Comparison of ENCODE assay signal across 21 mouse cellular contexts in the genomic region with DNA sequence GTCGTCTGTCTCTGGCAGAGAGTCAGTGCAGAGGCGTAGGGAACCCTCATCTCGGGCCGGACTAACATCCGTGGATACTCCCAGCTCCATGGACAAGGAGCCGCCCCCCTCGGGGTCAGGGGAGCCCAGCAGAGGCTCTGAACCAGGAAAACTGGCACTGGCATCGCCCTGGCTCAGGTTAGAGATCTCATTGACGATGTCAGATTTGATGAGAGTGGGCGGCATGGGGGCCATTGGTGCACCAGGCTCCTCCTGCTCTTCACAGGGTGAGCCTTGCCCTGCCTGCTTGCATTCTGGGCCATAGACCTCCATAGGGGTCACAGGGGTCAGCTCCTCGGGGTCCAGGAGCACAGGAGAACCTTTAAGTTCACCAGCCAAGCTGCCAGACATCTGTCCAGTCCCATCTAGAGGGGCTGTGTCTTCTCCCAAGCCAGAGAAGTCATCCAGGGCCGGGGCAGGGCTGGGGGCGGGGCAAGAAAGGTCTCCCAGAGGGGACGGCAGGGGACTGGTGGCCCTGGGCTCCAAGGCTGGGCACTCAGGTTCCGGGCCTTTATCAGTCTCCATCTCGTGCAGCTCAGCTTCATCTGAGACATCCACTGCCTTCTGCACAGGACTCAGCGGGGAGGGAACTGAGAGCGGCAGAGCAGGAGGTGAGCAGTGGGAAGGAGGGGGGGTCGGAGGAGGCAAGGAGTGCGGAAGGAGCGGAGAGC. TPM values are rescaled to one million over a fixed set of nuclear protein-coding genes. Genes with fewer than 3 reads are reported as not detected.
A peak's percentile ranks its signal among the peaks of the same experiment; 100 is the strongest.
DNase-seq lines count a peak whose midpoint lies in the region; ATAC-seq and TF ChIP-seq lines count a peak whose summit lies in the region.
"Had no signal": no experiment of that assay in that cellular context is flagged by ENCODE, and none has a peak within 500 bp of the region (broad histone marks: within the 10 kb centered on the region; RNA-seq: fewer than 3 reads in every experiment).

No protein-coding gene starts in this region.

- H3K27me3 ChIP-seq in intestine, postnatal 0 days (replicated peaks; ENCODE audit: control insufficient read depth, insufficient read depth, low read length): no peaks in the 10 kb centered on the region
- no peaks in the 10 kb centered on the region for H3K27me3 ChIP-seq in intestine, embryonic 15.5 days (replicated peaks)
- H3K27me3 ChIP-seq in hindbrain, embryonic 11.5 days (ENCODE audit: control insufficient read depth, insufficient read depth, low read length): no peaks in the 10 kb centered on the region
- H3K27me3 ChIP-seq: embryonic facial prominence, embryonic 13.5 days; forebrain, embryonic 12.5 days; heart, embryonic 13.5 days; hindbrain, embryonic 13.5 days; Patski had no signal

- peak overlapping the region; percentile 21; the same call in 1 of the 2 replicates for H3K27ac ChIP-seq in intestine, postnatal 0 days (ENCODE audit: low read depth, low read length)
- H3K27ac ChIP-seq in intestine, embryonic 15.5 days: no peak overlapping the region
- H3K27ac ChIP-seq in hindbrain, embryonic 11.5 days (ENCODE audit: low read depth, low read length): no peak overlapping the region
- H3K27ac ChIP-seq: embryonic facial prominence, embryonic 13.5 days; forebrain, embryonic 12.5 days; heart, embryonic 13.5 days; hindbrain, embryonic 13.5 days; hindbrain, postnatal 0 days had no signal

- intact Hi-C loops in gastrocnemius, postnatal 14 days (cut with DNase I; ENCODE audit: low total_unique reads): no loop called here

- DNase-seq in gastrocnemius, postnatal 14 days: peak; percentile 5
- DNase-seq in gastrocnemius, postnatal 10 days: no peak
- peak; percentile 21 for DNase-seq in thymus, postnatal 4 days
- DNase-seq in thymus, postnatal 25 days: no peak
- DNase-seq in brain, adult 2 months (ENCODE audit: low read depth, low spot score): peak; percentile 17
- no peak for DNase-seq in hindbrain, embryonic 11.5 days (ENCODE audit: low spot score)
- DNase-seq: adrenal gland, adult 2 months; adrenal gland, postnatal 25 days; gastrocnemius, postnatal 36 days; heart, postnatal 36 days had no signal

- H3K9ac ChIP-seq in intestine, postnatal 0 days (ENCODE audit: low read depth, low read length): no peak overlapping the region
- H3K9ac ChIP-seq in intestine, embryonic 15.5 days: no peak overlapping the region
- H3K9ac ChIP-seq in hindbrain, embryonic 11.5 days (ENCODE audit: low read depth, low read length): no peak overlapping the region
- H3K9ac ChIP-seq: embryonic facial prominence, embryonic 13.5 days; forebrain, embryonic 12.5 days; heart, embryonic 13.5 days; hindbrain, embryonic 13.5 days had no signal

- 83% methylated on average over 21 of the region's 21 CpGs for WGBS in intestine, postnatal 0 days
- WGBS in intestine, embryonic 15.5 days: 84% methylated on average over 21 of the region's 21 CpGs
- 84% methylated on average over 21 of the region's 21 CpGs for WGBS in hindbrain, embryonic 11.5 days

- H3K9me3 ChIP-seq in intestine, postnatal 0 days (ENCODE audit: control insufficient read depth): no peaks in the 10 kb centered on the region
- no peaks in the 10 kb centered on the region for H3K9me3 ChIP-seq in intestine, embryonic 15.5 days
- no peaks in the 10 kb centered on the region for H3K9me3 ChIP-seq in hindbrain, embryonic 11.5 days (ENCODE audit: control insufficient read depth, low read length)
- H3K9me3 ChIP-seq: embryonic facial prominence, embryonic 13.5 days; forebrain, embryonic 12.5 days; heart, embryonic 13.5 days; hindbrain, embryonic 13.5 days had no signal

- H3K4me2 ChIP-seq in intestine, postnatal 0 days (replicated peaks; ENCODE audit: low read depth): no peak overlapping the region
- H3K4me2 ChIP-seq in intestine, embryonic 15.5 days (replicated peaks): no peak overlapping the region
- no peak overlapping the region for H3K4me2 ChIP-seq in hindbrain, embryonic 11.5 days (replicated peaks; ENCODE audit: low read depth, low read length)
- H3K4me2 ChIP-seq: embryonic facial prominence, embryonic 13.5 days; forebrain, embryonic 12.5 days; heart, embryonic 13.5 days; hindbrain, embryonic 13.5 days had no signal

- ATAC-seq in intestine, postnatal 0 days: no peak
- no peak for ATAC-seq in intestine, embryonic 15.5 days
- no peak for ATAC-seq in hindbrain, embryonic 11.5 days (ENCODE audit: low FRiP score)
- ATAC-seq: activated CD4-positive, CD25-positive, alpha-beta regulatory T cell, adult 4 months; forebrain, embryonic 16.5 days; hindbrain, postnatal 0 days; Patski had no signal

- peaks cover 99% of the 10 kb centered on the region for H3K36me3 ChIP-seq in intestine, postnatal 0 days (ENCODE audit: control insufficient read depth, insufficient read depth)
- peaks cover 93% of the 10 kb centered on the region for H3K36me3 ChIP-seq in intestine, embryonic 15.5 days
- peaks cover 67% of the 10 kb centered on the region for H3K36me3 ChIP-seq in hindbrain, embryonic 11.5 days (ENCODE audit: control insufficient read depth, insufficient read depth, low read length)

- TF ChIP-seq CTCF in intestine, postnatal 0 days (IDR thresholded peaks at IDR 0.05; ENCODE audit: low read depth): no peak

- no peaks in the 10 kb centered on the region for H3K4me1 ChIP-seq in intestine, postnatal 0 days (replicated peaks; ENCODE audit: control insufficient read depth, insufficient read depth, low read length)
- H3K4me1 ChIP-seq in intestine, embryonic 15.5 days (replicated peaks): no peaks in the 10 kb centered on the region
- no peaks in the 10 kb centered on the region for H3K4me1 ChIP-seq in hindbrain, embryonic 11.5 days (replicated peaks; ENCODE audit: control insufficient read depth, insufficient read depth, low read length)
- H3K4me1 ChIP-seq: forebrain, embryonic 12.5 days had no signal

- no peak overlapping the region for H3K4me3 ChIP-seq in intestine, postnatal 0 days (ENCODE audit: low read depth, low read length)
- H3K4me3 ChIP-seq in intestine, embryonic 15.5 days (replicated peaks): no peak overlapping the region
- H3K4me3 ChIP-seq in hindbrain, embryonic 11.5 days (ENCODE audit: low read depth, low read length): no peak overlapping the region
- H3K4me3 ChIP-seq: embryonic facial prominence, embryonic 13.5 days; forebrain, embryonic 12.5 days; heart, embryonic 13.5 days; hindbrain, embryonic 13.5 days had no signal

RNA-seq across cellular contexts. Expression of a gene that starts 9.1 kb away (rescaled TPM):
- 10 to 100 TPM; 40.2 to 40.8 TPM for total RNA-seq in gastrocnemius, postnatal 14 days (2021)
- total RNA-seq in gastrocnemius, postnatal 10 days (2021): 10 to 100 TPM; 46.9 to 59.9 TPM
- polyA plus RNA-seq in intestine, postnatal 0 days (2015; fragmentation: Nextera tagmentation; extraction: Ambion mirVana): 5.3 and 6.5 TPM in 2 replicates
- 9.6 and 10.4 TPM in 2 replicates for polyA plus RNA-seq in intestine, embryonic 15.5 days (2015; fragmentation: Nextera tagmentation; extraction: Ambion mirVana)
- polyA plus RNA-seq in hindbrain, embryonic 11.5 days (2014; fragmentation: Nextera tagmentation; extraction: Ambion mirVana): 13.7 and 20.5 TPM in 2 replicates

RNA-seq across cellular contexts. Expression of a gene that starts 30.5 kb away (rescaled TPM):
- total RNA-seq in gastrocnemius, postnatal 14 days (2021): 10 to 100 TPM; 36.6 to 42.0 TPM
- total RNA-seq in gastrocnemius, postnatal 10 days (2021): 10 to 100 TPM; 35.8 to 36.6 TPM
- 67.0 and 67.3 TPM in 2 replicates for polyA plus RNA-seq in intestine, postnatal 0 days (2015; fragmentation: Nextera tagmentation; extraction: Ambion mirVana)
- polyA plus RNA-seq in intestine, embryonic 15.5 days (2015; fragmentation: Nextera tagmentation; extraction: Ambion mirVana): 88.3 and 89.0 TPM in 2 replicates
- 65.9 and 70.6 TPM in 2 replicates for polyA plus RNA-seq in hindbrain, embryonic 11.5 days (2014; fragmentation: Nextera tagmentation; extraction: Ambion mirVana)

RNA-seq across cellular contexts. Expression of a gene that starts 32.5 kb away (rescaled TPM):
- 1 to 10 TPM; 1.1 to 2.0 TPM for total RNA-seq in gastrocnemius, postnatal 14 days (2021)
- 1 to 10 TPM; 2.1 to 2.7 TPM for total RNA-seq in gastrocnemius, postnatal 10 days (2021)
- 9.4 and 9.7 TPM in 2 replicates for polyA plus RNA-seq in intestine, postnatal 0 days (2015; fragmentation: Nextera tagmentation; extraction: Ambion mirVana)
- 10.8 and 12.5 TPM in 2 replicates for polyA plus RNA-seq in intestine, embryonic 15.5 days (2015; fragmentation: Nextera tagmentation; extraction: Ambion mirVana)
- polyA plus RNA-seq in hindbrain, embryonic 11.5 days (2014; fragmentation: Nextera tagmentation; extraction: Ambion mirVana): 13.4 and 17.8 TPM in 2 replicates

RNA-seq across cellular contexts. Expression of a gene that starts 36.5 kb away (rescaled TPM):
- total RNA-seq in gastrocnemius, postnatal 14 days (2021): 1 to 10 TPM in 1 of 2 experiments, under 1 TPM in 1; 0.97 to 4.1 TPM
- total RNA-seq in gastrocnemius, postnatal 10 days (2021): 1 to 10 TPM; 3.6 to 4.0 TPM
- polyA plus RNA-seq in intestine, postnatal 0 days (2015; fragmentation: Nextera tagmentation; extraction: Ambion mirVana): 0.88 and 0.93 TPM in 2 replicates
- 0.96 and 1.1 TPM in 2 replicates for polyA plus RNA-seq in intestine, embryonic 15.5 days (2015; fragmentation: Nextera tagmentation; extraction: Ambion mirVana)
- polyA plus RNA-seq in hindbrain, embryonic 11.5 days (2014; fragmentation: Nextera tagmentation; extraction: Ambion mirVana): 0.56 and 0.68 TPM in 2 replicates
- polyA plus RNA-seq: Patski had no signal

RNA-seq across cellular contexts. Expression of a gene that starts 52.6 kb away (rescaled TPM):
- total RNA-seq in gastrocnemius, postnatal 14 days (2021): 1 to 10 TPM; 1.6 to 2.7 TPM
- total RNA-seq in gastrocnemius, postnatal 10 days (2021): 1 to 10 TPM; 2.2 to 2.7 TPM
- polyA plus RNA-seq in intestine, postnatal 0 days (2015; fragmentation: Nextera tagmentation; extraction: Ambion mirVana): 0.07 TPM in 1 of 2 replicates, not detected in the other
- polyA plus RNA-seq in intestine, embryonic 15.5 days (2015; fragmentation: Nextera tagmentation; extraction: Ambion mirVana): not detected in 2 replicates
- polyA plus RNA-seq in hindbrain, embryonic 11.5 days (2014; fragmentation: Nextera tagmentation; extraction: Ambion mirVana): 0.35 and 0.60 TPM in 2 replicates
- polyA plus RNA-seq: activated CD4-positive, CD25-positive, alpha-beta regulatory T cell, adult 4 months; embryonic facial prominence, embryonic 13.5 days; forebrain, embryonic 12.5 days; intestine, embryonic 14.5 days; Patski had no signal

Comparison
In these comparisons a context has a peak if more than half of its experiments do, and no peak if none do; other contexts are left out.
1. DNase-seq: peak in gastrocnemius, postnatal 14 days (single experiment), thymus, postnatal 4 days (single experiment) and brain, adult 2 months (single experiment); none in gastrocnemius, postnatal 10 days (single experiment), thymus, postnatal 25 days (single experiment) and hindbrain, embryonic 11.5 days (single experiment).